Mouse (Mus musculus) spleen, adult 2 months (tissue): Measurements from ENCODE around the gene Clstn2.

Source experiments
- CTCF ChIP-seq: fragments of 200-500 bp; IDR thresholded peaks from 2 replicates; pipeline ENCODE4 v1.5.1; 2011; ENCODE audit warnings: mild to moderate bottlenecking, inconsistent platforms; ENCODE audit not compliant: insufficient read depth, insufficient read length, insufficient replicate concordance; ENCODE audit errors: extremely low read depth
- POLR2A ChIP-seq: fragments of 200-500 bp; IDR thresholded peaks from 2 replicates; pipeline ENCODE4 v1.6.1; 2011; ENCODE audit warnings: low read depth, low read length, inconsistent platforms

DNA sequence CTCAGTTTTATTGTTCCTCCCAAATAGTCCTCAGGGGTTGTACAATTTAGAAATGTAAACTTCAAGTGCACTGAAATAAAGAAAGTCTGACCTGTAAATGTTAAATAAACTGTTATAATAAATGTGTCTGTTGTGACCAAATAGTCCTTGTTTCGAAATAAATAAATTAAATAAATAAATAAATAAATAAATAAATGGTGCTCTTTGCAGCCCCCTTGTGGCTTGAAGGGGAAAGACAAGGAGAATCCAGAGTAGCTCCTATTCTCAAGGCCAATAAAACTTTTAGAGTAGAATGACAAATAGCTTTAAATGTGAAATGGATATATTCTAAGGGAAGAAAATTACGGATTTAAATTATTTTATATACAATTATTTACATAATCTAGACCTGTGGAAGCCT, 2.3 kb downstream of the Clstn2 start:
- no peak for TF ChIP-seq CTCF
- no peak for TF ChIP-seq POLR2A
